Mouse (Mus musculus) spleen, postnatal 10 days (tissue): ENCODE data around the gene Ddx27.
A peak's percentile ranks its signal among the peaks of the same experiment; 100 is the strongest.

ENCODE experiments used
- DNase-seq, 2 experiments: peaks; one replicate each; pipeline ENCODE4 v3.0.0; 2021 to 2022; ENCODE audit warnings: low spot score in 2 of 2

Ddx27 gene

GRCm38 (mm10) chr2:167062965-167063880 is 48.2 kb downstream of the Ddx27 start, which contains the start of gene Znfx1:
TSS of gene Znfx1 (minus strand) at chr2:167063015.
- DNase-seq = peak; percentile 98 to 99

- DNase-seq = no peak
These were observed 49.0 kb downstream of the Ddx27 start for GRCm38 (mm10) chr2:167063906-167064496.

DNA sequence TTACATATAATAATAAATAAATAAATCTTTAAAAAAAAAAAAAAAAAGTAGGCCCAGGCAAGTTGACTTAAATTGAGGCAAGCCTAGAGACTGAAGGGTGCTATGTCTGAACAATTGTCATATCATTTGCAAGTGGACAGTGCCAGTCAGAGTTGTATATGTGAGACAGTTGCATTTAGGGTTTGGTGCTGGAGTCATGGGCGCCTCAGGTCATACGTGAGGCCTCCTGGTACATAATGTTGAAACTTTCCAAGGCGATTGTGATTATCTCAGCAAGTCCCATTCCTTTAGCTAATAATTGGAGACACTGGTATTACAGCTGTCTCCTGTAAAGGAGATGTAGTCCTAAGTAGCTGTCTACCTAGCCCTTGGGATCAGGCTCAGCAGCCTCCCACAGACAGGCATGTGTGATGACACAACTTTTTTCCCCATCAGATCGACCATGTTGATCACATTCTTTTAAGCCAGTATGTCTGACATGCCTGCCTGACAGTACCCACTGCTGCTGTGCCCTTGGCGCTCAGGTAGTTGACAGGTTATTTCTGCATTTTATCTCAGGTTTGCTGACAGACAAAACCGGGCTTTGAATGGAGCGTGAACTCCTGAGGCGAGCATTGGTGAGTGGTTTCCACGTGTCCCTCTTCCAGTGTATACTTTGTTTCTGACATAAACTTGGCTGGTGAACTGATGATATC is 49.8 kb downstream of the Ddx27 start:
- DNase-seq = no peak

GRCm38 (mm10) chr2:167066031-167066430 is 51.0 kb downstream of the Ddx27 start:
- no peak for DNase-seq

GRCm38 (mm10) chr2:167066528-167067516 is 51.8 kb downstream of the Ddx27 start:
- DNase-seq = no peak

DNA sequence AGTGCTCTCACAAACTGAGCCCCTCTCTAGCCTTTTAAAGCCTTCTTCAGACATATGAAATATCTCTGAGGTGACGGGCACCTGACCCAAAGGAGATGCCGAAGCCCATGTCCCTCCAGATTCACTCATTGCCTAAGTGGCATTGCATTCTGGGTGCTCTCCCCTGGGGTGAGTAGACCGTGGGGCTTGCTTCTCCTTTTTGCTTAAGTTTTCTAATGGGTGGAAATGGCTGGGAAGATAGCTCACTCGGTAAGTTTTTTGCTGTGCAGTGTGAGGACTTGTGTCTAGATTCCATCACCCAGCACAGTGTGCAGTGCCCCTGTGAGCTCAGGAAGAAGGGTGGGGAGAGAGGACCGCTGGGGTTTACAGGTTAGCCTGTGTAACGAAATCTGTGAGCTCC is 52.6 kb downstream of the Ddx27 start:
- DNase-seq = no peak

DNA sequence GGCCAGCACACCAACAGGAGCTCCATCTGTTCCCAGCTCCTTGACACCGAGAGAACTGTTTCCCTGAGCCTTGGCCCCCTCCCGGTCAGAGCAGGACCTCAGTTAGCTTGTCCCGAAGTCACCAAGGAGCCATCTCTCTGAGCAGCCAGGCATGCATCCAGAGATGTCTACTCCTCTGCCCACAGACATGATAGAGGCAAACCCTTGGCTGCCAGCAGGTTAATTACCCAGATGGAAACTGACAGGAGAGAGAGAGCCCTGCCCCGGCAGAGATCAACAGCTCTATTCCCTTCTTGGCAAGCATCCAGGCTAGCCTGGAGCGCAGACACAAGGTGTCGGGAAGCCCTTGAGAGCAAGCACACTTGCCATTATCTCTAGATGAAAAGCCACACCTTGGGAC is 55.3 kb downstream of the Ddx27 start:
- DNase-seq = no peak

- DNase-seq = no peak
These were observed 56.3 kb downstream of the Ddx27 start for GRCm38 (mm10) chr2:167071266-167071640.

DNA sequence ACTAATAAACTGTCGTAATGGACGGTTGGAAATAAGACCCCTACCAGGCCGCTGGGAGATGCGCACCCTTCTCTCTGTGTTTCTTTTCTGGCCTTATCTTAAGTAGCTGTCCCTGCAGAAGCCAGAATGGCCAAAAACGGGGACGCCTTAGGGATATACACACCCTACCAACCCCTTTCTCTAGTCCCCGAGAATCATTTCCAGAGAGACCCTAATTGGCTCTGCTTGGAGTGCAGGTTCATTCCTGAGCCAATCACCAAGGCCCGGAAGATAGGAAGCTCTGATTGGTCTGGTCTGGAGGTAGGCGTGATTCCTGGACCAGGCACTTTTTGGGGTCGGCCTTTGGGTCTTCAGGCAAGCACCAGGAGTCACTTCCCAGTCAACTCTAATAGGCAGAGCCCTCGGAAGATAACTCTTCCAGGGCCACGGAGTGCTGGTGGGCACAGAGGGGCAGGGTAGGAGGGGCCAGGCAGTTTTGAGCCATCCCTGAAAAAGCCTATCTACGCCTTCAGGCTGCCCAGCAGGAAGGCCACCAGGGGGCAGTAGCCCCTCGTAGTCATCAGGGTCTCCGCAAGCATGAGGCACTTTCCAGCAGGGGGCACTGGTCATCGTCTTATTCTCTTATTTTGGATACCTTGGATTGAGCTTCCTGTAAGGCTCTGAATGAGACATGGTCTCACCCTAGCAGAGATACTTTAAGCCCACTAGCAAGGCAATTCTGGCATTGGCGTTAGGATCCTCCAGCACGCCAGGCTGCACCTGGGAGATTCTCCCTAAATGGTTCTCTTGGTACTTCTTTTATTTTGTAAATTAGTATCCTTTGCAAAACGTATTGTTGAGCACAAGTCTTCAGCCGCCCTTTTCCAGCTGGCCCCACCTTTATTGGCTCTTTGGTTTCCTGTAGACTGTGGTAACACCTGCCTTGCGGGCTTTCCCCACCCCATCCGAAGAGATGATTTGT is 56.9 kb downstream of the Ddx27 start:
- peak; percentile 87 to 96 for DNase-seq

- no peak for DNase-seq
These were observed 59.6 kb downstream of the Ddx27 start for GRCm38 (mm10) chr2:167074587-167074986.

GRCm38 (mm10) chr2:167076352-167076751 is 61.4 kb downstream of the Ddx27 start:
- DNase-seq = no peak

DNA sequence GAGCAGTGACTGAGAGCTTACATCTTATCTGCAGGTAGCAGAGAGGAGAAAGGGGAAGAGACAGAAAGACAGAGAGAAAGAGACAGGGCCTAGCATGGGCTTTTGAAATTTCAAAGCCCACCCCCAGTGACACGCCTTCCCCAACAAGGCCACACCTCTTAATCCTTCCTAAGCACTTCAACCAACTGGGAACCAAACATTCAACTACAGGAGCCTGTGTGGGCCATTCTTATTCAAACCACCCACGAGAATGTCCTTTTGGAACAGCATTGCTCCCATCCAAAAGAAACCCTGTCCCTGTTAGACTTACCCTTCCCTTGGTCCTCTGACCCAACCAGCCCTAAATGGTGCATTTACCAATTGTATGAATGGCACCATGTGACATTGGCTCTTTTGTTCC is 61.8 kb downstream of the Ddx27 start:
- DNase-seq = no peak

DNA sequence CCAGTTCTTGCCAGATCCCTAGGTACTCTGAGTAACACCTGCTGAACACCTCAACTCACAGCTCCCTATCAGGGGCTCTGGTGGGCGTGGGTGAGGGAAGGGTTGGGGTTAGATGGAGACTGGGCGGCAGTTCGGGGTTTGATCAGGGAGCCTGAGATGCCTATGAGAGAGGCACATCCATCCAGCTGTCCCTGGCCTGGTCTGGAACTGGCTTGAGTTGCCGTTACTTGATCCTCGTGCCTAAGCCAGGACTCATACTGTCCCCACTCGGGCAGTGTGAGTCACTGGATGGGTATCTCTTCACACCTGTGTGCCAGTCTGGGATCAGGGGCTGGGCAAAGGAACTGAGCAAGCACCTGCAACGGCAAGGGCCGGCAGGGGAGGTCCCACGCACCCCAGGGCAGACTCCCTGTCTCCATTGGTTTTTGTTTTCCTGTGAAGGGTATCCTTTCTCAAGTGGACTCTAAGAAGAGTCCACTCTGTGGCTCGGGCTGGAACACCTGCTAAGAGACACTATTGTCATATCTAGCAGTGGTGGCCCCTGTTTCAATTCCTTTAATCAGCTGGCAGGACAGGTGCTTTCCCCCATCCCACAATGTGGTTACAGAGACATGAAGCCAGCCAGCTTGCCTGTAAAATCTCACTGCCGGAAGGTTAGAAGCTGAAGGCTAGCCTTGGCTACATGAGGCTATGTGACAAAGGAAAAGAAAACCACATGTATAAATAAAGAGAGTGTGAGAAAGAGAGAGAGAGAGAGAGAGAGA is 62.4 kb downstream of the Ddx27 start:
- DNase-seq = no peak

DNA sequence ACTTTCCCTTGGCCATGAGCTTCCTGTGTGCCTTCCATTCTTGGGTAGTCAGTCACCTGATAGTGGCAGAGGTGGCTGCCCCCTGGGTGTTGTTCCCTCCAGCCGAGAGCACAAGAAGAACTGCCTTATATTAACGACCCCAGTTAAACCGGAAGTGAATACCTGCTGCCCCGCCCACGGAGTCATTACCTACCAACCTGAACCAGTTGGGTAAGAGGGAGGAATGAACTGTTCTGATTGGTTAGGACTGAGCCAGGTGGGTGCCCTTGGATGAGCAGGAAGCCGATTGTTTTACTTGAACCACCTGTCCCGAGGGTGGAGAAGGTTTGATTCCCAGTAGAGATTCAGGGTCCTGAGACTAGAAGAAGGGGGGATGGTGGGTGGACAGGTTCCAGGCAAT is 63.5 kb downstream of the Ddx27 start:
- DNase-seq = no peak

DNA sequence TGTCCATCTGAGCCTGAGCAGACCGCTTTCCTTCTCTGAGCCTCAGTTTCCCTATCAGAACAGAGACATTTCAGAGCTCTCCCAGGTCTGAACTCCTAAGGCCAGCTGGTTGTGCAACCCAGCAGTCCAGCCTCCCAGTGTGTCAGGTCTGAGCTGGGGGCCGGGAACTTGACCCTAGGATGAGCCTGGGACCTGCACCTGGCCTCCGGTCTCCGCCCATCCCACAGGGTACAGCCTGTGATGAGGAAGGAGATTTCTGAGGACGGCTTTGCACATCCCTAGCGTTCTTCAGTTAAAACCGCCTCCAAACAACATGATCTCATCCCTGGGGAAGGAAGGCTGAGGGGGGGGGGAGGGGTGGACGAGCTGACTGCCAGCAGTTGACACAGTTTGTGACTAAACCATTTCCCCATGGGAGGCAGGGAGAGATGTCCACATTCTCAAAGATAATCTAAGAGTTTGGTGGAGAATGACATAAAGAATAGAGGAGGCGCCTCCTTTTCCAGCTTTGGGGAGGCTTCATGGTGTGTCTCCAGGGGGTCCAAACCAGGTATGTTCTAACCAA is 64.0 kb downstream of the Ddx27 start:
- DNase-seq = no peak

- no peak for DNase-seq
These were observed 64.7 kb downstream of the Ddx27 start for GRCm38 (mm10) chr2:167079535-167080257.

GRCm38 (mm10) chr2:167080387-167080786 is 65.4 kb downstream of the Ddx27 start:
- DNase-seq = no peak

DNA sequence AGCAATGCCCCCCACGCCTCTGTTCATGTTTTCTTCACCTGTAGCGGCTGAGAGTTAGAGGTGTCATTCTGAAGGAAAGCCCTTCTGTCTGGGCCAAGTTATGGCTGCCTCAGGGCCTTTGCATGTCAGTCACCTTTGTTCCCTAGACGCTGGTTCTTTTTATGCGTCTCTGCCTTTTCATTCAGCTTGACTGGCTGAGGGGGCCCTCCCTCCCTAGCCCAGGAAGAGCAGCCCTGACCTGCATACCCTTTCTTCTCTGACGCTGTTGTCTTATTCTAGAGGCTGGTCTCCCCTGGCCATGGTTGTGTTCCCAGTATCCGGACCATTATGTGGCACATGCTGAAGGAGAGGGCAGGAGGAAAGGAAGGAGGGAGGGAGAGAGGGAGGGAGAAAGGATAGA is 66.1 kb downstream of the Ddx27 start:
- no peak for DNase-seq
